Mouse (Mus musculus): Measurements from ENCODE around the gene Gfer.

- TF ChIP-seq CTCF (IDR thresholded peaks at IDR 0.05; ENCODE audit: control insufficient read depth, insufficient read depth, insufficient replicate concordance, low read depth, low read length) (no peak), POLR2A (IDR thresholded peaks at IDR 0.05; ENCODE audit: control insufficient read depth, low read depth, low read length) (no peak)
Observed at GRCm38 (mm10) chr17:24644875-24645721, 50.9 kb downstream of the Gfer start.
